Mouse (Mus musculus): ENCODE measurements around the gene Gm21976.

DNA sequence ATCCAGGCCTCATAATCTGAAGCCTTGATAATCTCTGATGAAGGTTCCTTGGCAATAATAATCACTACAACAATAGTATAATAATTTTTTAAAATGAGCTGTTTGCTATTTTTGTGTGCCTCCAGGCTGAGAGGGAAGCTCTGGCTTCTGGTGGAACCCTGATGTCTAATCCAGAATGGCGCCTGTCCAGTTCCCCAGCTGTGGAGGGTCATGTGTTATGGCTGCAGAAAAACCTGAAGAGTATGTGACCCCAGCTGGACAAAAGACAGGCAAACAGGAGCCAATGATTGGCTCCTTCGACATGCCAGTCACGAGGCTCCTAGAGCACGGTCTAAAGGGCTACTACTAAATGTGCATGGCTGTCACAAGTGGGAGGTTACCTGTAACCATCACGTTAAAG, 60.8 kb downstream of the Gm21976 start:
- TF ChIP-seq CTCF (IDR thresholded peaks at IDR 0.05; ENCODE audit: low read depth), result no peak
- no peak for TF ChIP-seq EP300 (IDR thresholded peaks at IDR 0.05; ENCODE audit: low read depth)

Measured in heart, postnatal 0 days (tissue).